Mouse (Mus musculus): ENCODE measurements around the gene Dusp16. TPM values are rescaled to one million over a fixed set of nuclear protein-coding genes. Genes with fewer than 3 reads are reported as not detected.
A peak's percentile ranks its signal among the peaks of the same experiment; 100 is the strongest.
"Not testable (repeated sequence)": the region's sequence is repeated elsewhere in the genome, so short reads cannot be mapped to it uniquely, and the experiment has no call there.

Dusp16 gene
- total RNA-seq, 2 experiments from 2014 or later, result 32.4 to 34.9 TPM

DNA sequence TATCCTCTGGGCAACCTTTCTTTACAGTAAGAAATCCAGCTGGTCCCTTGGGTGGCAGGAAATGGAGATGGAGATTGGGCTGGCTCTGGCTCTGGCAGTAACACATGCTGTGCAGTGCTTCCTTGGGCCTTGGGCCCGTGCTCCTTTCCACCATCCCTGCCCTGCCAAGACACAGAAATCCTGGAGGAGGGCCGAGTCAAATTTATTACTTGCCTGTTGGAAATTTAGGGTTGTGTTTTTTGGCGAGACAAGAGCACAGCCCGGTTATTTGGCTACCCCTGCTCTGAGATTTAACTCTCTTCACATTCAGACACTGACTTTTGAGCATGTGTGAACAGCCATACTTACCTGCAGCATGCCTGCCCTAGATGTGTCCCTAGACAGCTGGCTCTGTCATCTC lies 96.3 kb downstream of the Dusp16 start:
- peak; percentile 68 for DNase-seq

DNA sequence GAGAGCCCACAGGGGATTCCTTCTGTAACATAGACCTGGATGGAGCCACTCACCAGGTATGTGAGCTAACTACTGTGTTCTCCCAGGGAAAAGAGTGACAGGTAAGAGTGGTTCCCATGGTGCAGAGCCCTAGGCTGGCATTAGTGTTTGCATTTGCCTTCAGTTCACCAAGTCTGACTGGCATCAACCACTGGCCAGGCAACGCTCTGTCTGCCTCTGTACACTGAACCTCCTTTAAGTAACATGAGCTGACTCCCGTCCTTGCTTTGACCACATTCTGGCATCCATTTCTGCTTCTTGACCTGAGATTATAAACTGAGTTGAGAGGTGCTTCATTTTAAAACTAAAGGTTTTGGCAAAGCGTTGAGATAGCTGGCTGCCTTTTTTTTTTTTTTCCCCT lies 96.8 kb downstream of the Dusp16 start:
- no peak for DNase-seq

DNA sequence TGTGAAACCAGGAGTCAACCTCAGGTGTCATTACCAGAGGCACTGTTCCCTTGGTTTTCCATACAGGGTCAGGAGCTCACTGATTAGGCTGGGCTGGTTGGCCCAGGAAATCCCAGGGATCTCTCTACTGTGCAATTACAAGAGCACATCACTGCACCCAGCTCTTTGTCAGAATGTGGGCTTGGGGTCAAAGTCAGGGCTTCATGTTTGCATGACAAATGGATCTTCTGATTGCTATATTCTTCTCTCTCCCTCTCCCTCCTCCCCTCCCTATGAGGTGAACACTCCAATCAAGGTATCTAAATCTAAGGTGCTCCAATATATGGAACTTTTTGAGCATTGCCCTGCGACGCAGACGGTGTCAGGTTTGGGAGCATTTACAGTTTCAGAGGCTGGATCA lies 97.4 kb downstream of the Dusp16 start:
- no peak for DNase-seq

DNA sequence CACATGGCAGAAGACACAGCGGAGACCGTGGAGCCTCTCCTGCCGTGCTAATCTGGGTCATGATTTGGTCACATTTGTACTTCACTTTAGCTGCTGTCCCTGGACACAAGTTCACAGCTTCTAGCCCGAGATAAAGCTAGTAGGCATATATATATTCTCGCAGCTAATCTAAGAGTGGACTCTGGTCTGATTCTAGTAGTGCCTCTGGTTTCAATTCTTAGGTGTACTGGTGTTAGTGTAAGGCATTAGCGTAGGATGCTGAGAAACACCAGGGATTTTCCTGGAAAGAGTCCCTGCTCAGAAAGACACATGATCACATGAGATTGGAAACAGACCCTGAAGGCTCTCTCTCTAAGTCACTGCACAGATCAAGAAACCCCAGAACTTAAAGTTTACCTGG lies 97.9 kb downstream of the Dusp16 start:
- no peak for DNase-seq

DNA sequence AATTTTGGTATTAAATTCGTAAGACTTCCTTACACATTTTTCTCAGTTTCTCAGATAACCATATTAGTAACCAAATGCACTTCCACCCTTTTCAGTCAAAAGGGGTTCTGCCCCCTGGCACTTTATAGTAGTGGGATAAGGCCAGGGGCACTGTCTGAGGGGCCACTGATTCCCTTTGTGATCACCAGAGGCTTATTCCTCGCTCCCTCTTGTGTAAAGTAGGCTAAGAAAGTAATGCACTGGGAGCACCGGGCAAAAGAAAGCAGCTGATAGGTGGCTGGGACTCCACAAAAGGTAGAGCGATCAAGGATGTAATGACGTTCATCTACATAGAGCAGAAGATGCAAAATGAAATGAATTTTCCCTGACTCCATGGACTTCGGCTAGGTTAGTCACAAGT lies 106.9 kb downstream of the Dusp16 start:
- no peak for DNase-seq

DNA sequence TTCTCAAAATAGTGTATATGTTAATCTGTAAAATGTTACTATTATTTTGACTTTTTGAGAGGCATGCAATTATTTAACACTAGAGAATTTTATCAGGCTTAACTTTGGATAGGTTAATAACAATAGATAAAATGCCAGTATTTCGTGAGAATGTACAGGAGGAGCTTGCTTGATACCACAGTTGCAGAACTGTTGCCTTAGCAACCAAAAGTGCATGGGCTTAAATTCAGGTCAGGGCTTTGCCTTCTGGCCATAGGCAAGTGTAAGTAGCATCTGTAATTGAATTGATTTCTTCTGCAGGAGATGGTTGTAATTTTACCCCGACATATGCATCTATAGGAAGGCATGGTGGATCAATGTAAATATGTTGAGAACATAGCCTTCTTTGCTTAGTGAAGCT lies 107.4 kb downstream of the Dusp16 start:
- no peak for DNase-seq

DNA sequence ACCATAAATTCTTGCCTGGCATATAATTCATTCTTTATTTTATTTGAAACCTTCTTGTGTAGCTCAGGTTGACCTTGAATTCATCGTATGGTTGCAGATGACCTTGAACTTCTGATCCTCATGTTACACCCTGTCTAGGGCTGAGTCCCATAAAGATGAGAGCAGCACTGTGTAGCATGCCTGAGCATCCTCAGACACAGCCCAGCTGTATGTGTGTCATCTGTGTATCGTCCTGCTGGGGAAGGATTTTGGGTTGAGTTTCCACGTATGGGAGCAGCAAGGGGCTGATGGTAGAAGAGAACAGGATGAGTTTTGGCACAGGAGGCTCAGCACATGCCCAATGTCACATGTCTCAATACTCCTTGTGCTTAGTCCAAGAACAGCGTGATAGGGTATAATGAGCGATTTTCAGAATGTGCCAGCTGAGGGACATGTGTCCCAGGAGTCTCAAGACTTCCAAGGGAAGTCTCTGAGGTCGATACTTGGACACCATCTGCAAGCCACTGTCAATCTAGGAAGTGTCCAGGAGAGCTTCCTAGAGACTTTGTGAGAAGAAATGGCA lies 108.0 kb downstream of the Dusp16 start:
- DNase-seq, result no peak

DNA sequence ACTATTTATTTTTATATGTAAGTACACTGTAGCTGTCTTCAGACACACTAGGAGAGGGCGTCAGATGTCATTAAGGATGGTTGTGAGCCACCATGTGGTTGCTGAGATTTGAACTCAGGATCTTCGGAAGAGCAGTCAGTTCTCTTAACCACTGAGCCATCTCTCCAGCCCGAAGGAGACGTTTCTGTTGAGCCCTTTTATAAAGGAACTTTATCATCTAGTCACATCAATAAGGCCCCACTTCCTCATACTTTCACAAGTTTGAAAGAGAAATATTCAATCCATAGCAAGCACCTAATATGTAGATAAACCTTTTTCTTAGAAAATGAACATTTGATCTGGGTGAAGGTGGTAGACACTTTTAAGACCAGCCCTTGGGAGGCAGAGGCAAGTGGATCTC lies 113.1 kb downstream of the Dusp16 start:
- not testable (repeated sequence) for DNase-seq

DNA sequence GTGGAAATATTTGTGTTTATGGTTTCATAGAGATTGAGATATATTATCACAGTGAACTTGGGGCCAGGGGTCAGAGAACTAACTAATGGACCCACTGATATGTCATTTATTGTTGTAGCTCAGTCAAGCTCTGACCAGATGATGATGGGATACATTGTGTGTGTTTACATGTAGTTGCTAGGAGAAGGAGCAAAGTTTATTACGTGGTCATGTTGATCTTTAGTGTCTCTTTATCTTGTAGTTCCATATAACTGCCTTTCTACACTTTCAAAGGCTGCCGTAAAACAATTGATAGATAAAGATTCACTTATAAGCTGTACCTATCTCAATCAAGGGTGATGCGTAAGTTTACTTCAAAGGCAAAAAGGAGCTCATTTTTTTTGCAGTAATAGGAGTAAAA lies 114.4 kb downstream of the Dusp16 start:
- no peak for DNase-seq

DNA sequence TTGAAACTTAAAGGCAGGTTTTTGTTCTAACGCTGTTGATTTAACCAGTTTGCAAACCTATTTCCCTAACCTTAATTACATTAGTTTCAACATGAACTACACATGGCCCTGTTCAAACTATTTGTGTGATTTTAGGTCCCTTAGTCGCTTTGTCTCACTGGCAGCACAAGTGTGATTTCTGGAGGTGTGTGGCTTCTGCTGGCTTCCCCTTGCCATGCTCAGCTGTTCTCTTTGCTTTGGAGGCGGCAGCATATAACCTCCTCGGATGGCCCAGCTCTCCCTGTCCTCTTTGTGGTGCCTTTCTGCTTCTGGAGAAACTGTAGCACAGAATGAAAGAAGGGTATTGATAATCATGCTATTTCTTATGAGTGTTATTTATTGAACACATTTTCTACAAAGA lies 114.9 kb downstream of the Dusp16 start:
- DNase-seq, result no peak

DNA sequence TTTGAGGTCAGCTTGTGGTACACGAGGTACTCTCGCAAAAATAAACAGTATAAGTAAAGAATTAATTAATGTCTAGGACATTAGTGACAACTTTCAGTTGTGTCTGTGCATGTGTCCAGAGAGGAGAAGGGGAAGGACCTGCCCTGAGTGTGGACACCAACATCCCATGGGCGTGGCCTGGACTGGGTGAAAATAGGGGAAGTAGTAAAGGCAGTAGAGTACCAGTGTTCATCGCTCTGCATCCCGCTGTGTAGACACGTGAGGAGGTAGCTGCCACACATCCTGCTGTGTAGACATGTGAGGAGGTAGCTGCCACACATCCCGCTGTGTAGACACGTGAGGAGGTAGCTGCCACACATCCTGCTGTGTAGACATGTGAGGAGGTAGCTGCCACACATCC lies 118.7 kb downstream of the Dusp16 start:
- not testable (repeated sequence) for DNase-seq

DNA sequence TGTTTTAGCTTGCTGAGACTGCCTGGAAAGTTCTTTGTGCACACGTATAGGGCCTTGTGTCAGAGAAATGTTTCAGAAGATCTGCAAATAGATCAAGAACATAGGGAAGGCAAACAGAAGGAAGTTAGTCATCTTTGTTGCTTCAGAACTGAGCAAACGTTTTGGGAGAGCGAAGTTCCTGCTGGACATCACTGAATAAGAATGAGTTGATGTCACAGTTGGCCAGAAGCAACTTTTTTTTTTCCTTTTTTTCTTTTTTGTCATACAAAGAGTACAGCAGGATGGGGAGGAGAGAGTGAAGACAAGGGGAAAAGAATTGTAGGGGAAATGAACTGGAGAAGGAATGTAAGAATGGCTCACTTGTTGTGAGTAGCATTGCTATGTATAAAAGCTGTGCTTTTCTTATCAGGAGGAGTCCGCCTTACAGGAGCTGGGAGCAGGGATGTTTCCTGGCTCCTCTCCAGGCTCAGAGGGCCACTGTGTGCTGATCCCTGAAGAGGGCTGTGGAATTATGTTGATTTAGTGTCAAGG lies 121.5 kb downstream of the Dusp16 start:
- peak; percentile 73 for DNase-seq

DNA sequence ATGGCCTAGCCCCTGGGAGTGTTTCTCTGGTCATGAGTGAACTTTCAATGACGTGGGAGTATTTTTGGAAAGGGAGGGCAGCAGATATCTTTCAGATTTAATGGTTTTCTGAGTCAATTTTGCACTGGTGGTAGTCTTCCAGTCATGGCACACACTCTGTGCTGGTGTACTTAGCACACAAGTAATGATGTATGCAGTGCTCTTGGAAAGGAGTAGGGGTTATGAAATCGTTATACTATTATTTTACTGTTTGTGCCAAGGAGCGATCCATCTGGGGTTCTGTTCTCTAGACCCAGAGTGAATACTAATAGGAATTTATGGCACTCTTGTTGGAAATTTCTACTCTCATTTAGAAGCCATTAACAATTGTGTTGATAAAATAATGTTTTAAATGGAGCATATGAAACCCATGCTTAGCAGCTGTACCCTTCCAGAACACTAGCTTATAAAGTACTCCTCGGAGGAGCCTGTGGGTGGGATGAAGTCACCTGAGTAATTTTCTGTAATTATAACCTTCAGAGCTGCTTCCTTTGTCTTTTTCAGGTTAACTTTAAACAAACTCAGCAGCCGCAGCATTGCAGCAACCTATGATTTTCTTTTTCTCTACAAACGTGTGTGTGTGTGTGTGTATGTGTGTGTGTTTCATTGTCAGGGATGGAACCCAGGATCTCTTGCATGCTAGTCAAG lies 123.1 kb downstream of the Dusp16 start:
- no peak for DNase-seq

DNA sequence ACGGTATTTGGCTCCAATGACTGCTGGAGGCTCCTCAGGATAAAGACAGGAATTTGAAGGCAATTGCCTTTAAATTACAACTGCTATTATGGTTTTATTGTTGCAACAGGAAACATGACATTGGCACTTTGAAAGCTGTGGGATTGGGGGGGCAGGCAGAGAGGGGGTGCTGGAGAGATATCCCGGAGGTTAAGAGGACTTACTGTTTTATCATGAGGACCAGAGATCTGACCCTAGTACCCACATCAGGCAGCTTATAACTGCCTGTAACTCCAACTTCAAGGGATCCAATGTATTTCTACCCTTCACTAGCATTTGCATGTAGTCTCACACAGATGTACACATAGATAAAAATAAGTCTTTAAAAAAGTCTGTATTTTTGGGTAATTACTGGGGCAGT lies 123.9 kb downstream of the Dusp16 start:
- DNase-seq, result no peak

DNA sequence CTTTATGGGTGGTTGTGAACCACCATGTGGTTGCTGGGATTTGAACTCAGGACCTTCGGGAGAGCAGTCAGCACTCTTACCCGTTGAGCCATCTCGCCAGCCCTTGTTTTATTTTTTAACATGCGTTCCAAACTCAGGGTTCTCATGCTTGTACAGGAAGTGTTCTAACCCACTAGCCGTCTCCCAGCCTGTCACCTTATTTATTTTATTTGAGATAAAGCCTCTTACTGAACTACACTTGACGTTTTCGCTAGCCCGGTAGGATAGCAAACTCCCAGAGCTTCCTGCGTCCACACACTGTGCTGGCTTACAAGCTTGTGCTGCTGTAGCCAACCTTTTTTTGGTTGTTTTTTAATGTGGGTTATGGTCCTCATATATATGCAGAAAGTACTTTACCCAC lies 126.6 kb downstream of the Dusp16 start:
- DNase-seq, result no peak

Other genes with a start within 250 kb of the Dusp16 start
- gene Lrp6, start 225.7 kb downstream of the Dusp16 start, total RNA-seq (2021), result 10 to 100 TPM; 48.6 to 50.9 TPM
- 1 to 10 TPM; 8.4 to 9.7 TPM for gene Mansc1, start 160.1 kb downstream of the Dusp16 start, total RNA-seq (2021)
- 10 to 100 TPM; 10.8 to 11.0 TPM for gene Borcs5, start 153.1 kb downstream of the Dusp16 start, total RNA-seq (2021)
- gene Crebl2, start 37.5 kb upstream of the Dusp16 start, total RNA-seq (2021), result 1 to 10 TPM; 2.4 to 2.8 TPM
- 1 to 10 TPM; 6.3 to 6.6 TPM for gene Gpr19, start 106.0 kb upstream of the Dusp16 start, total RNA-seq (2021)
- 10 to 100 TPM; 46.1 to 47.7 TPM for gene Cdkn1b, start 127.8 kb upstream of the Dusp16 start, total RNA-seq (2021)
- gene Apold1, start 189.1 kb upstream of the Dusp16 start, total RNA-seq (2021), result 10 to 100 TPM; 29.5 to 36.8 TPM
- gene Ddx47, start 219.0 kb upstream of the Dusp16 start, total RNA-seq (2021), result 10 to 100 TPM; 42.2 to 44.1 TPM

Measured in heart, postnatal 4 days (tissue).